Mouse (Mus musculus): ENCODE data around the gene Chtop.

Gene Chtop

DNA sequence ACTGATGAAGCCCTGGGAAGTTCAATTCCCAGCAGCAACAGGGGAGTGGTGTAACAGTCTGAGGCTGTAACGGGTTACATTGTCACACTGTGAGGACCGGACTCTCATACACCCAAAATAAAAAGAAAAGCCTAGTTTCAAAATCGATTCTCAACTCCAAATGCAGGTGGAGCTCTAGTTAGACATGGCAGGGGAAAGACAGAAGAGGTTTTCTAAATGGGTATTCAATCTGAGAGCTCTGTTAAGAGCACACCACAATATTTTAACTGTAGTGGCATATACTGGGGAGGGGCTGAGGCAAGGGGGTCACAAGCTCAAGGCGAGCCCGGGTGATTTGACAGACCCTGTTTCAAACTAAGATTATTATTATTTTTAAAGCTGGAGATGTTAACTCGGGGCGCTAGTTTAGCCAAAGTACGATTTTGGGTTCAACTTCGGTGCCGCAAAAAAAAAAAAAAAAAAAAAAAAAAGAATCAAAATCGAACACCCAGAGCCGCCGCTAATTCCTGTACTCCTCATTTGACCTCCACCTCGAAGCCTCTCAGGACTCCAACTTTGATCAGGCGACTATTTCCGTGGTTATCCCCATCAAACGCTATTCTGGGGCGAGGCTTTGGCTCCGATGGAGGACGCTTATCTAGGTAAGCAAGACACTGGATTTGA lies 880 bp downstream of the Chtop start:
- no peak for DNase-seq

DNA sequence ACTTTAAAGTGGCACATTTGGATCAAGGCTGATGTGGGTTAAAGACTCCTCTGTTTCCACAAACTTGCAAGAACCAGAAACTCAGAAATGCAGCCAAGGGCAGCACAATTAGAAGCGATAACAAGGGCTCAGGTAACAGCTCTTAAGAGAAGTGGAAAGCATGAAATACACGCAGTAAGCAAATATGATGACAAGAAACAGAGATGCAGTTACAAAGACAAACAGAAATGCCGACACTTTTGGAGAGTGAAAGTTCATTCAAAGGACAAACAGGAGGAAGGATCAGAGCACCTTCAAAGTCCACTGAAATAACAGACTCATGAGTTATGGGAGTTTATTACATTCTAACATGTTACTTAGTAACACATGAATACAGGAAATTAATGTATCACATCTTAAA lies 2.9 kb downstream of the Chtop start:
- DNase-seq, result no peak

DNA sequence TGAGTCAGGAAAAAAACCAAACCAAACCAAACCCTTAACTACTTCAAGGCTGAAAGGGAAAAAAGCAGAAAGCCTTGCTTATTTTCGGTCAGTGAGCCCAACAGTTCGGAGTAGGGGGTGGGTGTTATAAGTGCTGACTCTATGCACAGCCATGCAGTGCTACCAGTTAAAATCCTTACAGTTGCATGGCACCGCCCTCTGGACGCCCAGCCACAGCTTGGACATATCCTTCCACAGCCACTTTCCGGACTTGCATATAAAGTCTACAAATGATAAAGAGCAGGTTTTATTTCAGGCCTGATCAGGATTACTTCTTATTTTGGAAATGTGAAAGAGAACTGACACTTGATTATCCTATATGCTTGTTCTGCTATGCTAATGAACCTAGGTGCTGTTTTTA lies 4.1 kb downstream of the Chtop start:
- no peak for DNase-seq

DNA sequence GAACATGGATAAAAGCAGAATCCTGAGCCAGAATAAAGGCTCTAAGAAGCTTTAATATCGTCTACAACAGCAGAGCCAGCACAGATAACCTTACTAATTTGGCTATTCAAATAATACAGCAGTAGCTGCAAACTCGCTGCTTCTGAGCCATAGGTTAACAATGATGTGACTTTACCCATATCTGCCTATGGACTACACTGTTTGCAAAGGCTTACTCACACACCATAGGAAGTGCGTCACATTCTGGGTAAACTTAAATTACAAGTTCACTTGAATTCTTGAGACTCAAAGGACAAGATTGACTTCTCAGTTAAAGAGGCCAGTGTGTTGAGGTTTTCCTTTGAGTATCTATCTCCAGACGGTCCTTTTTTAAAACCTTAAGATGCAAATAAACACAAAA lies 5.9 kb downstream of the Chtop start:
- DNase-seq, result no peak

DNA sequence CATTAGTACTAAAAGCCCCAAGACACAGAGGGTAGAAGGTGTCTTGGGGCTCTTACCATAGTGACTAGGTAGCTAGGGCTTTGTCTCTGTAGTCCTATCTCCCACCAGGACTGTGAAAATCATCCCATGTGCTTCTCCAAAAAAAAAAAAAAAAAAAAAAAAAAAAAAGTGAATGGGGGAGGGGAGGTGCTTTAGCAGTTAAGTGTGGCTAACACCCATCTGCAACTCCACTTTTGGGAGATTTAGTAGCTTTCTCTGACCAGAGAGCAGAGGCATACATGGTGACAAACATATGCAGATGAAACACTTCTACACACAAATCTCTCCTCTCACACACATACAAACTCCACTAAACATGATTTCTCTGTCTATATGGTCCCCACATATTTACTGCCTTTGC lies 11.7 kb downstream of the Chtop start:
- no peak for DNase-seq

DNA sequence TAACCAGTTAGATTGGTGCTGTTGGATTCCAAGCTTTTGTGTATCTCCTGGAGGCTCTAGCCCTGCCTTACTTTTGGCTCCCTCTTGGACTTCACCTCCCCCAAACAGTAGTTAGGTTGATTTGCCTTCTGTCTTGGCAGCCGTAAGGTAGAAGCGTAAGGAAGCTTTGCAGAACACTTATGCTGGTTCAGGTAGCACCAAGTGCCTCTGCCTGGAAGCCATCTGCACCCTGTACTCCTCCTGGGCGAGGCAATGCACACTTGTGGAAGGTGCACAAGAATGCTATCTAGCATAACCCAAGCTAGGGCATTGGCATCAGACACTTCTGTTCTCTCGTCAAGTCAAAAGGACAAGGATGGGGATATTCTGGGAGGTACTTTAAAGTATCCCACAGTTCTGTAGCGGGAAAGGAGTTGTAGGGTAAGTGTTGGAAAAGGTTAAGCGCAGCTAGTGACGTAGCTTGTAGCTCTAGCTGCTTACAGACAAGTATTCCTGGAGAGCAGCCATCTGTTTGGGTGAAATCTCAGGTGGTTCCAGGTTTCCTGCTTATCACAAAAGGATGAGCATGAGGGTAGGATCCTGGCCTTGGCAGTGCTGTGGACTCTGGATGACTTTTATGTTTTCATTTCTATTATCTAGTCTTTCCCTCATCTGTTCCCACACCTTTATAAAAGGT lies 13.3 kb downstream of the Chtop start:
- DNase-seq, result no peak

DNA sequence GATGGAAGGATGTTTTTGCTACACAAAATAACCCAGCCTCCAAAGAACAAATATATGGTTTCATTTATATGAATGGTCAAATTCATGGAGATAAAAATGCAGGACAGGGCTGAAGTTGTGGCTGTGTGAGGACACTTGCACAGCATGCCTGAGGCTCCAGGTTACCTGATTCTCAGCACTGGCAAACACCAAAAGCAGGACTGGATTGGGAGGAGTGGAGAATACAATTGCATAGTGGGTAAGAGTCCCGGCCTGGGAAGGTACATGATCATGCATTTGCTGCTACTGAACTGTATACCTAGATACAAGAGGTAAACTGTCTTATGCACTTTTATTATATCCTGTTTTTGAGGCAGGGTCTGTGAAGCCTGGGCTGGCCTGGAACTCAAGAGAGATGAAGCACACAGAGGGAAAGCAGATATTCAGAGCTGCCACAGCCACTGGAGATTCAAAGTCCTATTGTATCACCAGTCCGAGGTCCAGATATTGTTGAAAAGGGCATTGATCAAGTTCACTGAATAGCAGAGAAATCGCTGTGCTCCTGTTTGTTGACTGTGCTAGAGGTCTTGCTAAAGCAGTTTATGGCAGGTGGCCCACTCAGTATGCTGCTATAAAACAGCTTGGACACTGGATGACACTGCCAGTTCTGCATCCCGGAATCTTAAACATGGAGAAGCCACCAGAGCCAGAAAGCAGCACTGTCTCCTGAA lies 15.3 kb downstream of the Chtop start:
- DNase-seq, result no peak

DNA sequence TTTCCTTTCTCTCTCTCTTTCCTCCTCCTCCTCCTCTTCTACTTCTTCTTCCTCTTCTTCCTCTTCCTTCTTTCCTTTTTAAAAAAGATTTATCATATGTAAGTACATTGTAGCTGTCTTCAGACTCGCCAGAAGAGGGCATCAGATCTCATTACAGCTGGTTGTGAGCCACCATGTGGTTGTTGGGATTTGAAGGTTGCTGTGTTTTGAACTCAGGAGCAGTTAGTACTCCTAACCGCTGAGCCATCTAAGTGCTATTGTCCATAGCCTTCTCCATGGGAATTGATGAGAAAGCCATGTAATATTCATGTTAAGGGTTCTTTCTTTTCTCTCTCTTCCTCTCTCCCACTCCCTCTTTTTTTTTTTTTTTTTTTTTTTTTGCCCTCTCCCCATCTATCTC lies 17.9 kb downstream of the Chtop start:
- DNase-seq, result no peak

DNA sequence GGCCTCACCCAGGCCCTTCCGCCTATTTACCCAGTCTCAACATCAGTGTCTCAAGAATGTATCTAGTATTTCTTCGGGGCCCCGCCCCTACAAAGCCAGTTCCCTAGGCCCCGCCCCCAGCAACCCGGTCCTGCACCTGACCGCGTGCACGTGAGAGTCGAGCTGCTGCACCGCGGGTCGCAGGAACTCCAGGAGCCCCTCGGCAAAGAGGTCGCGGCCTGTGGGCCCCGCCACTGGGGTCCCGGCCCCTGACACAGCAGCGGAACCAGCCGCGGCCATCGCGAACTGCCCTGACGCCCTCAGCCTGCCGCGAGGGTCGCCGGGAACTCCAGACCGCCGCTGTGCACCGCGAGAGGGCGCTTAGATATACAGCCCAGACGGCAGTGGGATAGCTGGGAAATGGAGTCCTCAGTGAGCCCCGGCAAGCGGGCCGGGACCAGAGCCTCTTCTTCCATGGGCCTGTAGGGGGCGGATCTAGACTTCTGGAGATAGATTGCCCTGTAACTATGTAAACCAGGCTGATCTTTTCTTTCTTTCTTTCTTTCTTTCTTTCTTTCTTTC lies 18.5 kb downstream of the Chtop start, which contains the start of gene Snapin:
Gene Snapin (minus strand): TSS at position 338 of the 561 bp plus-strand sequence.
- DNase-seq, result peak; percentile 97

DNA sequence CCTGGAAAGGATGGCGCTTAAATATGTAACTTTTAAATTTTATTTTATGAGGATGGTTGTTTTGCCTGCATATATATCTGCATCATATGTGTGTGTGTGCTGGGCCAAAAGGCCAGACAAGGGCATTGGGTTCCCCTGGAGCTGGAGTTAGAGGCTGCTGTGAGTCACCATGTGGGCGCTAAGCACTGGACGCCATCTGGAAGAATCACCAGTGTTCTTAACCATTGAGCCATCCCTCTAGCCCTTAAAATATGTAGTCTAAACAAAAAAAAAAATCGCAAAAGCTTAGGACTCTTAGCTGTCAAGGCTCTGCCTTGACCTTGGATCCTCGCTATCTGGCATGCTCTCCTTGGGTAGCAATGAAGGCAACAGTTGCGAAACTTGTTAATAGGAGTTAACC lies 20.7 kb downstream of the Chtop start:
- DNase-seq, result no peak

DNA sequence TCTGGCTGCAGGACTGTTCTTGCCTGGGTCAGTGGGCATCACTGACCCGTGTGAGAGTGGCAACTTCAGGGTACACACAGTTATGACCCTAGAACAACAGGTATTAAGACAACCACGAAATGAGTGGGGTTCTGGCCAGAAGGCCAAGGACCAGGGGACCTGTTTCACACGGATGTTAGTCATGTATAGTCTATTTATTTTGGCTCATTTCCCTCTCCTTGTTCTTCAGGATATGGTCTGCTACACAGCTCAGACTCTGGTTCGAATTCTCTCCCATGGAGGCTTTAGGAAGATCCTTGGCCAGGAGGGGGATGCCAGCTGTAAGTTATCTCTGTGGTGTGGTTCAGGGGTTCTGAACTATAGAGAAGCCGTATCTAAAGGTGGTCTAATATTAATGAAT lies 22.3 kb downstream of the Chtop start:
- no peak for DNase-seq

DNA sequence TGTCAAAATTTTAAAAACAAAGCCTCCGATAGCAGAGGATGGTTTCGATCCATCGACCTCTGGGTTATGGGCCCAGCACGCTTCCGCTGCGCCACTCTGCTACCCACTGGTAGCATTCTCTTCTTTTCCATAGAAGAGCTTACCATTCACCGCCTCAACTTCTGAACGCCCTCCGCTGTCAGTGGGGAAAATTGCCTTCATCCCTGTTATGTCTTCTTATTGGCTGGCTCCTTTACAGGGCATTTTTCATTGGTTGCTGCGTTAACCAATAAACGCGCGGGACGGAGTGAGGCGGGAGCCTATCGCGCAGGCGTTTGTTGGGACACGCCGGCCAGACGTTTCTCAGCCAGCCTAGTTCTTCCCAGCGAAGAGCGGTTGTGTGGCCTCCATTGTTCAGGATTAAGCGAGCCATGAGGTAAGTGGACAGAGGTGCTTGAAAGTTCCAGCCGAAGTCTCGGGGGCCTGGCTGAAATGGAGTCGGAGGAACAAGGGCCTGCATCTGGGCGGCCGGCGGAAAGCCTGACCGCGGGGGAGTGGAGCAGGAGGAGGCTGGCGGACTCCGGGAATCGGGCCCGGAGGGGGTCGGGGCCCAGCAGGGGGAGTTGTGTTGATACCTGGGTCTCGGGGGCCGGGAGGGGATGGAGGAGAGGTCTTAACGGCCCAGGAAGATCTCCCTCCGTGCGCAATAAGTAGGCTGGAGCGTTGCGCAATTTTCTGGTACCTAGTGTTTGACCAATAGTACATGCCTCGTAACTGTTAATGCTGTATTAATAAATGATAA lies 33.3 kb downstream of the Chtop start, which contains the start of gene Ilf2:
Gene Ilf2 (plus strand): TSS at position 296 of the 781 bp plus-strand sequence.
- DNase-seq, result peak; percentile 98

DNA sequence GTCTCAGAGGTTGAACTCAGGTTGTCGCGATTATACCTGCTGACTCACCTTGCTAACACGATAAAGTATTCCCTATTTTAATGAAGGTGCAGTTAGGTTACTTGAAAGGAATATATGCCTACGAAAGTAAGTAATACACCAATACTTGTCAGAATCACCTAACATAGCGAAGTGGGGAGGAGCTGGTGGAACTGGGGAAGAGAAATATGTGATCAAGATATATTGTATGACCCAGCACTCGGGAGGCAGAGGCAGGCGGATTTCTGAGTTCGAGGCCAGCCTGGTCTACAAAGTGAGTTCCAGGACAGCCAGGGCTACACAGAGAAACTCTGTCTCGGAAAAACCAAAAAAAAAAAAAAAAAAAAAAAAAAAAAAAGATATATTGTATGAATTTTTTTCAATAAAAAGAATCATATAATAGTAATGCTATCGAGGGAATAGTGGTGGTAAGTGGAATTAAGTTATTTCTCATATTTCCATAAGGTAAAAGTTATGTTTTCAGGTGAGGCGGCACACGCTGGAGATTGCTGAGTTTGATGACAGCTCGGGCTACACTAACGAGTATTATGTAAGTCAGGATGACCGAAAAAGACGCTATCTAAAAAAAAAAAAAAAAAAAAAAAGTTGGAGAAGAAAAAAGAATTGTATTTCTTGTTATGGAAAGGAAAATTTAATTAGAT lies 34.0 kb downstream of the Chtop start:
- no peak for DNase-seq

DNA sequence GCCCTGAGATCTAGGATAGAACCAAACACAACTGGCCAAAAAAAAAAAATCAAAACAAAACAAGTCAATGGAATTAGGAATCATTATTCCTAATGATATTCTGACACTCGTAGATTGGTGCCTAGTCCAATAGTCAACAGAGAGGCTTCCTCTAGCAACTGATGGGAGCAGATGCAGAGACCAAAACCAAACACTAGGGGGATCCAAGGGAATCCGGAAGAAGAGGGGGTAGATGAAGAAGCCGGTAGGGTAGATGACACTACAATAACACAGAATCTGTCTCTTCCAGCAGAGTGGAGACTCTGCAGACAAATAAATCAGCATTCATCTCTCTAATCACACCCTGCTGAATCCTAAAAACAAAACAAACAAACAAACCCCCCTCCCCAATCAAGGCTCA lies 37.1 kb downstream of the Chtop start:
- DNase-seq, result no peak

DNA sequence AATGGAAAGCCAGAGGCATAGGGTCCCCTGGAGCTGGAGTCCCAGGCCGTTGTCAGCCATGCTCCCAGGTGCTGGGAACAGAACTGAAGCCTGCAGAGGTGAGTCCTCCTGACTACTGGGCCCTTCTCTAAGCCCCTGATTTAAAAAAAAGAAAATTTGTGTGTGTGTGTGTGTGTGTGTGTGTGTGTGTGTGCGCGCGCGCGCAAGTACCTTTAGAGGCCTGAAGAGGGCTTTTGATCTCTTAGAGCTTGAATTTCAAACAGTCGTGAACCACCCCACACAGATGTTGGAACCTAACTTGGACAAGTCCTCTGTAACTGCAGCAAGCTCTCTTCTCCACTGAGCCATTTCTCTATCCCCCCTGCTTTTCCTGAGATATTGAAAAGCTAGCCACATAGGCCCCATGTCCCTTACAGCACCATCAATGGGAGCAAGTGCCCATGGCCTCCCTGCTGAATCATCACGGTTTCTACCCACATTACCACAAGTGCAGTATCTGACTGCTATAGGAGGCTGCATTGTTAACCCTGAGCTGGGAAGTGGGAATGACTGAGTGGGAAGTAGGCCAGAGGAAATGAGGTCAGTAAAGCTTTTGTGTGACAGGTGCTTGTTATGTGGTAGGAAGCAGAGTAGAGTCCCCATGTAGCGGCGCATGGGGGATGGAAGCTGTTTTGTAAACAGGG lies 41.5 kb downstream of the Chtop start:
- DNase-seq, result no peak

DNA sequence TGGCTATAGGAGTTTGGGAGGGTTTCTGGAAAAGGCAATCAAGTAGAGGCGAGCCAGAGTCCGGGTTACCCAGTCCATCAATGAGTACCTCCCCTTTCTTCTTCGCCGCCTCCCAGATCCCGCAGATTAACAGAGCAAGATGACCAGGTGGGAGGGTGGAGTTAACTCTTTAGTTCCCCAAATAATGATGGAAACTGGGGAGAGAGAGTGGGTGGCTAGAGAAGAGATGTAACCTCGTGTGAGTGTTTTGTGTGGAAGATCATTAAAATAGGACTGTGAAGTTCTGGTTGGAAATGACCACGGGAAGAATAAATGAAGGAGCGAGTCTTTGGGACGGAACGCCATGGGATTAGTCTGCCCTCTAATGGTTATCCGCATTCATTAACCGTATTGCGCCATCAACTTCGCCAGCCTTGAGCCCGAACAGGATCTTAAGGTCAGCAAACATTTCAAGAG lies 43.0 kb downstream of the Chtop start:
- DNase-seq, result peak; percentile 83

DNA sequence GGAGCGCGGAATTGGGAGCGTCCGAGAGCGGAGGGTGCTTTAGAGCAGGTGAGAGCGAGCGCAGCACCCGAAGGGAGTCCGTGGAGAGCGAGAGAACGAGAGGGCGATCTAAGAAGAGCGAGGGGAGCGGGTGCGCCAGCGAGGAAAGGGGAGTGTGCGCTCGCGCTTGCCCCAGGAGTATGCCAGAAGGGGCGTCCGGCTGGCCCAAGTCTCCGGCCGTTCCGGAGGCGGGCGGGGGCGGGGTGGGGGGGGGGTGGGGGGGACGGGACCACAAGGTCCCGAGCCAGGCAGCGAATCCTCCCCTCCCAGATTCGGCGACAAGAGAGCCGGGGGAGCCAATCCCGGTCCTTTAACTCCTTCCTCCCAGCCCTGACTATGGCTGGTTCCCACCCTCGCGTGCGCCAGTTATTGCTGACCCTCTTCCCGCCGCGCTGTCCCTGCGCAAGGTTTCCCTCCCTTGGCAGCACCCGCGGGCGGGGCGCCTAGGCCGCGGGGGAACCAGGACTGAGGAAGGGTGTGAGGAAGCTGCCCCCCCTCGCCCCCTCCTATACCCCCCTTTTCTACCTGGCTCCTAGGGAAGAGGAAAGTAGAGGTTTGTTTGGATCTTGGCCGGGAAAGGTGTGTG lies 43.5 kb downstream of the Chtop start, which contains the start of gene Npr1:
Gene Npr1 (minus strand): TSS at position 181 of the 625 bp plus-strand sequence.
- DNase-seq, result peak; percentile 58

DNA sequence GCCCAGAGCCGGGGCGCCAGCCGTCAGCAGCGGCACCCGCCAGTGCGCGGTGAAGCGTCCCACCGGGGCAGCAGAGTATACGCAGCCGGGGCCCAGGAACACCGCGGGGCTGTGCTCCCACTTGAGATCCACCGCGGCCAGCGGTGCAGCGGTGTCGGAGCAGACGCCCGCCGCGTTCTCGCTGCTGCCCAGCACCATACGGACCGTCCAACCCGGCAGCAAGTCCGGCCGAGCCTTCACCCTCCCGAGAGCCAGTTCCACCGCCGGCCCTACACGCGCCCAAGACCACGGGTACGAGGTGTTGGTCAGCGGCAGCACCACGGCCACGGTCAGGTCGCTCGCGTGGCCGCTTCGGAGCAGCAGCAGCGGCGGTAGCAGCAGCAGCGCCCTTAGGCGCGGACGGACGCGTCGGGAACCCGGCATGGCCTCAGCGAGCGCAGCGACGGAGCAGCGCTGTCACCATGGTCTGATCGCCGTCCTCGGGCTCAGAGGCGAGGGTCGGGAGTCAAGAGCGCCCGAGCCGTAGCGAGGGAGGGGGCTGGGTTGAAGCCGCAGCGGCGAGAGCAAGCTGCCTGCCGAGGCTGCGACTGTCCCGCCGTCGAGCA lies 44.1 kb downstream of the Chtop start:
- DNase-seq, result peak; percentile 59

DNA sequence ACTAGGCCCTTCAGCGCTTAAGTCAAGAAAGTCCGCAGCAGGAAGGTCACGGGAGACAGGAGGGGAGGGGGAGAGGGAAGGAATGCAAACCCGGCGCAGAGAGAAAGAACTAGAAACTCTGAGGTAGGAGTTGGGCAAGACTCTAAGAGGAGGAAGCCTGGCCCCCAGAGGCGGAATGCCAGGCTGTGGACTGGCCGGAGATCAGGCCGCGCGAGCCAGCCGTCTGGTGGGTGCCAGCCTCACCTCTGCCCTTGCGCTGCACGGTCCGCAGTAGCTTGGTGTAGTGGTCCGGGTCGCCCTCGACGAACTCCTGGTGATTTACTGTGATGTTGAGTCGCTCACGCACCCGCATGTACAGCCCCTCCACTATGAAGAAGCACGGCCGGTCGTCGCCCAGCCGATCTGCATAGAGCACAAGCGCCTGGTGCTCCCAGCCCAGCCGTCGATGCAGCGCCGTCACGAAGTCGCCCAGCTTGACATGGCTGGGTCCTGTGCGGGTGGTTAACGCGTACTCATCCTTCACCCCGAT lies 44.7 kb downstream of the Chtop start:
- DNase-seq, result peak; percentile 33

DNA sequence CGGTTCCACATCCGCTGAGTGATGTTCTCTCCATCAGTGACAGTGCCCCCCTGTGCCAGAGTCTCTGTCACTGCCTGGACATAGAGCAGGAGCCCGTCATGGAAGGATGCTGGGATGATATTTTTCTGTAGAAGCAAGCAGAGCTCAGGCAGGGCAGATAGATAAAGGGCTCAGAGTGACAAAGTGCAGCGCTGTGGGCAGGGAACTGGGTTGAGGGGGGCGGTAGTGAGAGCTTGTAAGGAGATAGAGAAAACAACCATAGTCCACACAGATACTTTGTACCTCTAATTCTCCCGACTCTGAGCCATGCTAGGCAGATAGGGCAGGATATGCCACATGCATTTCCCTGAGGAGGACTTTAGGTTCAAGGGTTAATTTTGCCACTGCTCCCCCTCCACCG lies 46.7 kb downstream of the Chtop start:
- DNase-seq, result no peak

Measured in embryo, embryonic 11 days (tissue).